Mouse (Mus musculus) erythroblast, embryonic 14.5 days (primary cell): ENCODE results near the gene Tm9sf2. TPM values are rescaled to one million over a fixed set of nuclear protein-coding genes. Genes with fewer than 3 reads are reported as not detected.

Experiments
- H3K27me3 ChIP-seq: 2 replicates; pipeline ENCODE4 v1.6.1; 2012; ENCODE audit warnings: inconsistent platforms; ENCODE audit not compliant: control insufficient read depth
- H3K36me3 ChIP-seq: 2 replicates; pipeline ENCODE4 v1.6.1; 2012; ENCODE audit warnings: mild to moderate bottlenecking, inconsistent platforms; ENCODE audit not compliant: control insufficient read depth
- H3K4me1 ChIP-seq: 2 replicates; pipeline ENCODE4 v1.6.1; 2012; ENCODE audit warnings: inconsistent platforms; ENCODE audit not compliant: control insufficient read depth
- H3K4me3 ChIP-seq: replicated peaks from 2 replicates; pipeline ENCODE3; 2012; ENCODE audit warnings: moderate library complexity, mild to moderate bottlenecking, inconsistent platforms
- H3K9me3 ChIP-seq: 2 replicates; pipeline ENCODE4 v1.6.1; 2012; ENCODE audit warnings: low read length, inconsistent platforms, mixed read lengths; ENCODE audit not compliant: control insufficient read depth
- GATA1 ChIP-seq: IDR thresholded peaks from 2 replicates; pipeline ENCODE4 v1.6.1; 2012; ENCODE audit warnings: low read length, inconsistent platforms, mixed read lengths
- TAL1 ChIP-seq: IDR thresholded peaks from 3 replicates; pipeline ENCODE4 v1.6.1; 2012; ENCODE audit warnings: low read length, inconsistent platforms, mixed read lengths
- polyA plus RNA-seq: library from polyadenylated mRNA; stranded (reverse); fragments of >175 nt; gene quantifications from 2 replicates; pipeline ENCODE4 v1.2.3, GENCODE M21; 2012

The Tm9sf2 gene
- polyA plus RNA-seq, 1 experiment, result 2.7 TPM

DNA sequence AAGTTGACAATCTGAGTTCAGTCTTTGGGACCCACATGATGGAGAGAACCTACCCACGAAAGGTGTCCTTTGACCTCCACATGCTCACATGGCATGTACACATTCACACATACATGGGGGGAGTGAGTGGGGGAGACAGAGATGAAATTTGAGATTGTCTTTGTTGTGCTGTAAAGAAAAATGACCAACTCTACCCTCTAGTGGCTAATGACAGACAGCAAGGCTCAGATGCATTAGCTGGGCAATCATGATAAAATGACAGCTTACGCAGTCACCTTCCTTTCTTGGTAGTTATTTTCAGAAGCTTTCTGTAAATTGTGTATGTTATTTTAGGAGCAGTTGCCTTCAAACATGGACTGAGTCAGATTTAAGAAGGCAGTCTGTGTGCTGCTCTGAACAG lies 4.8 kb downstream of the Tm9sf2 start:
- H3K36me3 ChIP-seq, result peaks cover 56% of the 10 kb centered on the region
- no peak overlapping the region for H3K4me3 ChIP-seq
- no peaks in the 10 kb centered on the region for H3K9me3 ChIP-seq
- H3K4me1 ChIP-seq, result peaks cover 25% of the 10 kb centered on the region
- TF ChIP-seq TAL1 (no peak), GATA1 (no peak)
- H3K27me3 ChIP-seq, result no peaks in the 10 kb centered on the region

DNA sequence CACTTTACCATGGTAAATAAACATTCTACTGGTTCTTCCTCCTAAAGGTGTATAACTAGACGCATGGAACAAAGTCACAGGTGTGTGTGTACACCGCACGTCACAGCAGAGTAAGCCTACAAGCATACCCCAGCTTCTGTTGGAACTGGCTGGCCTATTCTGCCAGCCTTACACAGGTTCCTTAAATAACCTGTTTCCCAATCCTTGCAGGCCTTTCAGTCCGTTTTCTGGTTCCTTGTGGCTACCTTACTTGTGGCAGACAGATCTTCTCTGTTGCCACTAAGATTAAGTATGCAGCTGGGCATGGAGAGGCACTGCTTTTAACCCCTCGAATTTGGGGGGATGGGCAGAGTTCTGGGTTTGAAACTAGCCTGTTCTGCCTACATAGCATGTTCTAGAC lies 5.5 kb downstream of the Tm9sf2 start:
- Histone ChIP-seq H3K27me3 (no peaks in the 10 kb centered on the region), H3K4me3 (no peak overlapping the region), H3K9me3 (no peaks in the 10 kb centered on the region), H3K36me3 (peaks cover 57% of the 10 kb centered on the region), H3K4me1 (peaks cover 25% of the 10 kb centered on the region)
- no peak for TF ChIP-seq TAL1
- TF ChIP-seq GATA1, result no peak

- Histone ChIP-seq H3K4me3 (no peak overlapping the region), H3K36me3 (peaks cover 45% of the 10 kb centered on the region), H3K9me3 (no peaks in the 10 kb centered on the region), H3K4me1 (peaks cover under 1% of the 10 kb centered on the region), H3K27me3 (no peaks in the 10 kb centered on the region)
- TF ChIP-seq GATA1 (no peak), TAL1 (no peak)
Observed at GRCm38 (mm10) chr14:122116200-122116599, 9.4 kb downstream of the Tm9sf2 start.

- H3K36me3 ChIP-seq, result peaks cover 80% of the 10 kb centered on the region
Observed at GRCm38 (mm10) chr14:122130111-122130797, 23.4 kb downstream of the Tm9sf2 start.

DNA sequence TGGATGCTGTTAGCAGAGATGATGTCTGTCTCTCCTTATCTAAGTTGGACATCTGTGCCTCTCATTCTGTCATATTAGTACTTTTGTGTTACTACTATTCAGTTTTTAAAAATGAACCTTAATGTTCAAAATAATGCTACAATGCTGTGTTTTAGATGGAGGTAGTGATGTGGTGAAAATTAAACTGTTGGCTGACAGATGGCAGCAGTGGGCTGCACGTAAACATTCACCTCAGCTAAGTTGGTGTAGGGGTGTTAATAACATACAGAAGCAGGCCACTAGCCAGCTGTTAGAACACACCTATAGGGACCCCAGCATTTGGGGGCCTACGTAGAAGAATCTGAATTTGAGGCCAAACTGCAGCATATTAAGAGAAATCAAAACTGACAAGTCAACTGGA lies 24.8 kb downstream of the Tm9sf2 start:
- TF ChIP-seq GATA1 (no peak), TAL1 (no peak)
- no peaks in the 10 kb centered on the region for H3K27me3 ChIP-seq
- no peak overlapping the region for H3K4me3 ChIP-seq
- H3K4me1 ChIP-seq, result no peaks in the 10 kb centered on the region; the same call in 1 of the 2 replicates
- H3K9me3 ChIP-seq, result no peaks in the 10 kb centered on the region
- peaks cover 74% of the 10 kb centered on the region for H3K36me3 ChIP-seq

More at GRCm38 (mm10) chr14:122130111-122130797, 23.4 kb downstream of the Tm9sf2 start:
- Histone ChIP-seq H3K9me3 (no peaks in the 10 kb centered on the region), H3K4me3 (no peak overlapping the region), H3K4me1 (no peaks in the 10 kb centered on the region; the same call in 1 of the 2 replicates), H3K27me3 (no peaks in the 10 kb centered on the region)
- TF ChIP-seq GATA1, result no peak
- TF ChIP-seq TAL1, result no peak

DNA sequence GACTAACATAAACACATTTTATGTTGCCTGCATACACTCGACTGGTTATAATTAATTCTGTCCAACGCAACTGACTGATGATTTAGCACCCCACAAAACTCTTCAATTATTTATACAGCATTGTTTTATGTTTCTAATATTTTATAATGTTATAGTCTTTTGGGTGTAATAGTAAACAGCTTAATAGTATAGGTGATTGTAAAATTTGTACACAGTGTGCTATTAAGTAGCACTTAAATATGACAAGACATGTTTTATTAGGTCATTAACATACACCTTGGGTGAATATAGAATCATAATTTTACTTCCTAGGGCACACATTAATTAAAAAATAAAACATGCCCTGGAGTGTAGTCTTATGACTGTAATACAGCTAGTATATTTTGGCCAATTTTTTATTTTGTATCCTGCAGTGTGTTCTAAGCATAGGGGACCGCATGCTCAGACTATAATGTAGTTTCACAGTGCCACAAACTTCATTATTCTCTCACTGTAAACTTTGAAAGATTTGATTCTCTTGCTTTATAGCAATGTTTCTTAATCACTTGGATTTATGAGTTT lies 29.6 kb downstream of the Tm9sf2 start:
- H3K9me3 ChIP-seq, result no peaks in the 10 kb centered on the region
- no peaks in the 10 kb centered on the region for H3K27me3 ChIP-seq
- no peak overlapping the region for H3K4me3 ChIP-seq
- H3K36me3 ChIP-seq, result peaks cover 71% of the 10 kb centered on the region
- no peaks in the 10 kb centered on the region for H3K4me1 ChIP-seq
- no peak for TF ChIP-seq GATA1
- no peak for TF ChIP-seq TAL1

DNA sequence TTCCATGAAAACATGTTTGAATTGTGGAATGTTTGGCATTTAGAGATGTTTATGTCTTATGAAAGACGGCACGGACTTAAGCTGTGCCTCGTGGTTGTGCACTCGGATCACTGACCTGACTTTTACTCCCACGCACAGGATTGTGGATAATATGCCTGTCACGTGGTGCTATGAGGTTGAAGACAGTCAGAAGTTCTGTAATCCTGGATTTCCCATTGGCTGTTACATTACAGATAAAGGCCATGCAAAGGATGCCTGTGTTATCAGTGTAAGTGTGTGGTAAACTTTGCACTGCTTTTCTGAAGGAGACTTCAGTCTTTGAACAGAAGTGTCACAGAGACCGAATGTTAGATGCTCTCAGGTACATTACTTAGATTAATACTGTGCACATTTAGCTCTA lies 30.4 kb downstream of the Tm9sf2 start:
- no peaks in the 10 kb centered on the region for H3K27me3 ChIP-seq
- H3K36me3 ChIP-seq, result peaks cover 75% of the 10 kb centered on the region
- TF ChIP-seq TAL1, result no peak
- TF ChIP-seq GATA1, result no peak
- H3K4me1 ChIP-seq, result no peaks in the 10 kb centered on the region
- no peaks in the 10 kb centered on the region for H3K9me3 ChIP-seq
- H3K4me3 ChIP-seq, result no peak overlapping the region

- H3K9me3 ChIP-seq, result no peaks in the 10 kb centered on the region
- no peak overlapping the region for H3K4me3 ChIP-seq
- no peaks in the 10 kb centered on the region for H3K4me1 ChIP-seq
- H3K27me3 ChIP-seq, result no peaks in the 10 kb centered on the region
- no peak for TF ChIP-seq GATA1
- no peak for TF ChIP-seq TAL1
- peaks cover 79% of the 10 kb centered on the region for H3K36me3 ChIP-seq
Observed at GRCm38 (mm10) chr14:122140126-122140525, 33.3 kb downstream of the Tm9sf2 start.

DNA sequence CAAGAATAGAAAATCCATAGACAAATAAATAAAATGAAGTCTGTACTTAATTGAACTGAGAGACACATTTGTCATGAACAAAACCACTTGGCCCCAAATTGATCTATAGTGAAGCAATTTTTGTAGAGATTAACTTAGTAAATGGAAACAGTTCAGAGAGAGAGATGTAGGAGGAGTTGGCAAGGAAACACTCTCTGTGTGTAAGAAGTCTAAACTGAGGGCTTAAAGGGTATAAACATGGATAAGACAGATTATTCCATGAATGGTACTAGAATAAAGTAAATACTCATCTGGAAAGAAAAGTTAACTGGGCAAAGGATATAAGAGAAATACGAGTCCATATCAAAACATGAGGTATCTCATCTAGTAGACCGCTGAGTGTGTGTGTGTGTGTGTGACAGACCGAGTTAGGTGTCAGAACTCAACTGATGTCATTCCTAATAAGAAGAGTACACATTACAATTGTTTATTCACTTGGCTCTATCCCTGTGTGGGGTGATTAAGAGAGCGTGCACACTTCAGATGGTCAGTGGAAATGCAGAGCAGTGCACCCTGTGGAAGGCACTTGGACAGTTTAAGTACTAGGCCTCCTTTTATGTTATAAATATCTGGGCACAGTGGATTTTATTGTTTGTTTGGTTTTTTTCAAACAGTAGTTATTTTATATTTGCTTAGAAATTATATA lies 36.9 kb downstream of the Tm9sf2 start:
- Histone ChIP-seq H3K36me3 (peaks cover 98% of the 10 kb centered on the region), H3K9me3 (no peaks in the 10 kb centered on the region)
- TF ChIP-seq TAL1, result no peak
- no peak for TF ChIP-seq GATA1

More for the DNA sequence above, 36.9 kb downstream of the Tm9sf2 start:
- H3K4me3 ChIP-seq, result no peak overlapping the region
- no peaks in the 10 kb centered on the region for H3K27me3 ChIP-seq
- no peaks in the 10 kb centered on the region for H3K4me1 ChIP-seq
